ENCODE assay signal across 9 mouse cellular contexts in genomic region chr17:74322400-74323054, GRCm38 (mm10). TPM values are rescaled to one million over a fixed set of nuclear protein-coding genes. Genes with fewer than 3 reads are reported as not detected.
A peak's percentile ranks its signal among the peaks of the same experiment; 100 is the strongest.
DNase-seq lines count a peak whose midpoint lies in the region; ATAC-seq and TF ChIP-seq lines count a peak whose summit lies in the region.
"Had no signal": no experiment of that assay in that cellular context is flagged by ENCODE, and none has a peak within 500 bp of the region (broad histone marks: within the 10 kb centered on the region; RNA-seq: fewer than 3 reads in every experiment).

No protein-coding gene starts in this region.

- H3K36me3 ChIP-seq in CH12.LX (replicated peaks in 1 of 2; ENCODE audit: control insufficient read depth in 1 of 2, insufficient read depth in 1 of 2, low read length in 1 of 2): no peaks in the 10 kb centered on the region
- no peaks in the 10 kb centered on the region for H3K36me3 ChIP-seq in kidney, embryonic 15.5 days
- H3K36me3 ChIP-seq in hindbrain, embryonic 13.5 days: no peaks in the 10 kb centered on the region

- no peak overlapping the region for H3K9ac ChIP-seq in CH12.LX (ENCODE audit: insufficient read depth, low read depth)
- H3K9ac ChIP-seq in kidney, embryonic 15.5 days: no peak overlapping the region
- no peak overlapping the region for H3K9ac ChIP-seq in hindbrain, embryonic 13.5 days

- no peak for TF ChIP-seq POLR2A in CH12.LX (IDR thresholded peaks at IDR 0.05; ENCODE audit: low read depth, low read length)

- no peak for DNase-seq in layer of hippocampus, adult 2 months (ENCODE audit: low spot score in 2 of 2)
- DNase-seq in layer of hippocampus, adult 18-20 months (ENCODE audit: low spot score in 2 of 2): no peak
- DNase-seq in CH12.LX (ENCODE audit: extremely low read depth) (no peak), Patski (ENCODE audit: low read depth, low spot score) (no peak)
- peak; percentile 38 for DNase-seq in retina, embryonic 14.5 days (ENCODE audit: low spot score)

- 51% methylated on average over 5 of the region's 5 CpGs for WGBS in kidney, embryonic 15.5 days
- WGBS in hindbrain, embryonic 13.5 days: 53% methylated on average over 5 of the region's 5 CpGs

- H3K27ac ChIP-seq in layer of hippocampus, adult 2 months: no peak overlapping the region
- H3K27ac ChIP-seq in CH12.LX (ENCODE audit: insufficient read depth, low read depth): no peak overlapping the region
- H3K27ac ChIP-seq in kidney, embryonic 15.5 days: no peak overlapping the region
- H3K27ac ChIP-seq in hindbrain, embryonic 13.5 days: no peak overlapping the region

- CTCF ChIA-PET in Patski (lab: Charles Lee): interaction anchor here (1.2 to 2.6 kb wide), 4 partner anchors 9 to 79 kb away, joined by 3 to 8 read pairs (median 3); partner anchors contain the start of gene Spast

- no peaks in the 10 kb centered on the region for H3K4me1 ChIP-seq in CH12.LX (ENCODE audit: control insufficient read depth in 1 of 2, insufficient read depth in 2 of 2)
- H3K4me1 ChIP-seq in kidney, embryonic 15.5 days: no peaks in the 10 kb centered on the region
- no peaks in the 10 kb centered on the region for H3K4me1 ChIP-seq in hindbrain, embryonic 13.5 days (replicated peaks)
- H3K4me1 ChIP-seq: megakaryocyte, embryonic 14.5 days had no signal

- TF ChIP-seq EP300 in CH12.LX (IDR thresholded peaks at IDR 0.05; ENCODE audit: low read length): no peak

- TF ChIP-seq CTCF in layer of hippocampus, adult 2 months (conservative IDR thresholded peaks at IDR 0.05): peak; percentile 49
- TF ChIP-seq CTCF in CH12.LX (conservative IDR thresholded peaks at IDR 0.05 in 1 of 2, IDR thresholded peaks at IDR 0.05 in 1 of 2; ENCODE audit: low read depth in 2 of 2, low read length in 2 of 2): peak in 1 of 2 experiments; percentile 55; a peak in 2 of 4 replicates
- TF ChIP-seq CTCF in Patski (IDR thresholded peaks at IDR 0.05): peak; percentile 45

- H3K79me2 ChIP-seq in CH12.LX (replicated peaks; ENCODE audit: control insufficient read depth, extremely low read depth, insufficient read depth, poor library complexity, severe bottlenecking): no peaks in the 10 kb centered on the region

- dilution Hi-C loops in CH12.LX (cut with MboI; ENCODE audit: extremely low pct_ligation_motif_present, extremely low pct_unique_long_range_greater_than_20kb, low sequenced_read_pairs): no loop called here

- POLR2A ChIA-PET in Patski (lab: Charles Lee): no interaction called here

- ATAC-seq in Patski: no peak
- no peak for ATAC-seq in kidney, embryonic 15.5 days (replicated peaks; ENCODE audit: low FRiP score)
- ATAC-seq in hindbrain, embryonic 13.5 days (ENCODE audit: low FRiP score): no peak
- ATAC-seq: hindbrain, embryonic 16.5 days had no signal

- H3K4me2 ChIP-seq in CH12.LX (ENCODE audit: insufficient read depth, low read depth, poor library complexity, severe bottlenecking): no peak overlapping the region
- H3K4me2 ChIP-seq in kidney, embryonic 15.5 days: no peak overlapping the region
- H3K4me2 ChIP-seq in hindbrain, embryonic 13.5 days: no peak overlapping the region

- H3K27me3 ChIP-seq in CH12.LX (replicated peaks) (no peaks in the 10 kb centered on the region), Patski (no peaks in the 10 kb centered on the region)
- no peaks in the 10 kb centered on the region for H3K27me3 ChIP-seq in kidney, embryonic 15.5 days
- no peaks in the 10 kb centered on the region for H3K27me3 ChIP-seq in hindbrain, embryonic 13.5 days

- in situ Hi-C loops in CH12.LX (cut with MboI; ENCODE audit: low pct_ligation_motif_present, low pct_unique_long_range_greater_than_20kb, low sequenced_read_pairs) (loop anchor here (25.0 kb wide), 1 partner anchor 310 kb away; no protein-coding TSS in a partner anchor), Patski (cut with MboI; ENCODE audit: low pct_unique_long_range_greater_than_20kb) (no loop called here)

- peak; percentile 54 for TF ChIP-seq RAD21 in CH12.LX (IDR thresholded peaks at IDR 0.05; ENCODE audit: low read depth, low read length)

- no peak overlapping the region for H3K4me3 ChIP-seq in layer of hippocampus, adult 2 months
- H3K4me3 ChIP-seq in CH12.LX (replicated peaks in 1 of 3; ENCODE audit: low read depth in 2 of 3, low read length in 2 of 3, poor library complexity in 1 of 3): no peak overlapping the region
- no peak overlapping the region for H3K4me3 ChIP-seq in kidney, embryonic 15.5 days (replicated peaks)
- no peak overlapping the region for H3K4me3 ChIP-seq in hindbrain, embryonic 13.5 days
- H3K4me3 ChIP-seq: megakaryocyte, embryonic 14.5 days had no signal

- H3K9me3 ChIP-seq in CH12.LX (replicated peaks; ENCODE audit: low read length): no peaks in the 10 kb centered on the region
- no peaks in the 10 kb centered on the region for H3K9me3 ChIP-seq in kidney, embryonic 15.5 days (replicated peaks)
- H3K9me3 ChIP-seq in hindbrain, embryonic 13.5 days: no peaks in the 10 kb centered on the region
- H3K9me3 ChIP-seq: megakaryocyte, embryonic 14.5 days had no signal

TF ChIP-seq in CH12.LX, 34 proteins besides CTCF, POLR2A, EP300 and RAD21:
- TF ChIP-seq SMC3 (IDR thresholded peaks at IDR 0.05; ENCODE audit: low read depth, low read length) (peak; percentile 7; the same call in 1 of the 2 replicates), E2F4 (IDR thresholded peaks at IDR 0.05; ENCODE audit: insufficient replicate concordance, low read depth, low read length) (no peak), ZC3H11A (IDR thresholded peaks at IDR 0.05; ENCODE audit: low read depth, low read length) (no peak), MAZ (IDR thresholded peaks at IDR 0.05; ENCODE audit: low read depth, low read length) (peak; percentile 57; the same call in 1 of the 2 replicates)

RNA-seq across cellular contexts. Expression of gene Dpy30, which starts 1.2 kb away (rescaled TPM):
- 10 to 100 TPM; 49.0 to 53.1 TPM for total RNA-seq in layer of hippocampus, adult 2 months (2021)
- total RNA-seq in layer of hippocampus, adult 18-20 months (2021): 10 to 100 TPM; 48.5 to 51.3 TPM
- total RNA-seq in CH12.LX (2012; rRNA removed) (66.7 and 87.4 TPM in 2 replicates), CH12.LX (2014; rRNA removed) (156 and 170 TPM in 2 replicates)
- polyA plus RNA-seq in CH12.LX (2012; ENCODE audit: insufficient read length, low read depth) (184 and 244 TPM in 2 replicates), Patski (2021) (97.9 TPM)
- 237 and 269 TPM in 2 replicates for polyA plus RNA-seq in kidney, embryonic 15.5 days (2015; fragmentation: Nextera tagmentation; extraction: Ambion mirVana)
- 215 and 218 TPM in 2 replicates for polyA plus RNA-seq in hindbrain, embryonic 13.5 days (2015; fragmentation: Nextera tagmentation; extraction: Ambion mirVana)

RNA-seq across cellular contexts. Expression of gene Spast, which starts 16.3 kb away (rescaled TPM):
- 10 to 100 TPM; 50.0 to 50.5 TPM for total RNA-seq in layer of hippocampus, adult 2 months (2021)
- 10 to 100 TPM; 53.6 to 55.6 TPM for total RNA-seq in layer of hippocampus, adult 18-20 months (2021)
- total RNA-seq in CH12.LX (2012; rRNA removed) (15.0 and 17.3 TPM in 2 replicates), CH12.LX (2014; rRNA removed) (26.8 and 30.8 TPM in 2 replicates)
- polyA plus RNA-seq in CH12.LX (2012; ENCODE audit: insufficient read length, low read depth) (19.5 and 21.7 TPM in 2 replicates), Patski (2021) (27.5 TPM)
- 13.0 and 14.4 TPM in 2 replicates for polyA plus RNA-seq in kidney, embryonic 15.5 days (2015; fragmentation: Nextera tagmentation; extraction: Ambion mirVana)
- polyA plus RNA-seq in hindbrain, embryonic 13.5 days (2015; fragmentation: Nextera tagmentation; extraction: Ambion mirVana): 25.9 and 27.1 TPM in 2 replicates

RNA-seq across cellular contexts. Expression of gene Memo1, which starts 27.2 kb away (rescaled TPM):
- total RNA-seq in layer of hippocampus, adult 2 months (2021): 10 to 100 TPM; 50.5 to 52.3 TPM
- total RNA-seq in layer of hippocampus, adult 18-20 months (2021): 10 to 100 TPM; 40.5 to 44.0 TPM
- 47.7 and 64.8 TPM in 2 replicates for total RNA-seq in CH12.LX (2012; rRNA removed)
- 133 and 160 TPM in 2 replicates for total RNA-seq in CH12.LX (2014; rRNA removed)
- 76.4 and 83.7 TPM in 2 replicates for polyA plus RNA-seq in CH12.LX (2012; ENCODE audit: insufficient read length, low read depth)
- 85.0 TPM for polyA plus RNA-seq in Patski (2021)
- polyA plus RNA-seq in kidney, embryonic 15.5 days (2015; fragmentation: Nextera tagmentation; extraction: Ambion mirVana): 77.4 and 81.7 TPM in 2 replicates
- 64.0 and 66.7 TPM in 2 replicates for polyA plus RNA-seq in hindbrain, embryonic 13.5 days (2015; fragmentation: Nextera tagmentation; extraction: Ambion mirVana)
